Mouse (Mus musculus): ENCODE results near the gene Kras.

DNA sequence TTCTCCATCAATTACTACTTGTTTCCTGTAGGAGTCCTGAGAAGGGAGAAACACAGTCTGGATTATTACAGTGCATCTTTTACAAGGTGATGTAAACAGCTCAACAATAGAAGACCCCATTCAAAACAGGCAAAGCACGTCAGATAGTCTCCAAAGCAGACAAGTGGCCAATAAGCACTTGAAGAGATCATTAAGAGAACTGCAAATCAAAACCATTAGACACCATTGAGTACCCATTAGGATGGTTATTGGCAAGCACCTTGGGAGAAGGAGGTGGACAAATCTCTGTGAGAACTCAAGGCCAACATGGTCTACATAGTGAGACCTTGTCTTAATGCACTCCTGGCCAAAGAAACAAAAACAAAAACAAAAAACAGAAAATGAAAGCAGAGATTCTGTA, 15.6 kb downstream of the Kras start:
- TF ChIP-seq CTCF (IDR thresholded peaks at IDR 0.05) (no peak), EP300 (IDR thresholded peaks at IDR 0.05) (no peak)
